Mouse (Mus musculus) thymus, postnatal 36 days (tissue): ENCODE measurements around the gene Neu2.
"Not testable (repeated sequence)": the region's sequence is repeated elsewhere in the genome, so short reads cannot be mapped to it uniquely, and the experiment has no call there.

Experiments
- DNase-seq, 2 experiments: peaks; one replicate each; pipeline ENCODE4 v3.0.0; 2022; ENCODE audit warnings: mixed read lengths in 2 of 2

The Neu2 gene

DNA sequence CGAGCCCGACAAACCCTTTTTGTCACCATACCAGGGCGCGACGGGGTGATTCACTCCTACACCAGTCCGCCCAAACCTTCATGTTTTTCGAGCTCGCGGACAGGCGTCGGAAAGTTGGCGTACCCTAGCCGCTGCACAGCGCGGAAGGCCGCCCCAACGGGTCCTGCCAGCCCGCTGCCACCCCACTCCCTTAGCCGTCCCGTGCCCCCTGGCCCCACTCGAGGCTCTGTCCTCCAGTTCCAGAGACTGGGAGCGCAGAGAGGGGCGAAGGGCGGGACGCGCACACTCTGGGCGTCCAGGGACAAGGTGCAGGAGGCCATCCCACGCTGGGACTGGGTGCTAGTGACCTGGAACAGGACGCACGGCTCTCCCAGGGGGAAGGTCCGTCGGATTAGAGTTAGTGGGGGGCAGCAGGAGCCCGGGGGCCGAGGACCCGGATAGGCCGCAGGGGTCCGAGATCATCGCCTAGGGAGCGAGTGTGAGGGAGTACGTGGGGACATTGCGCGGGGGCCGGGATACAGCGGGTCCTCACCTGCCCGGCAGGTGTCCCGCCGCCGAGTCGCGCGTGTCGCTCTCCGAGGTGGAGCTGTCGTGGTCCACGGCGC is at the start of gene Neu2:
Gene Neu2, plus strand, starts transcription at position 329 of the 605 bp plus-strand sequence.
- peak in 1 of 2 experiments; percentile 2 for DNase-seq

DNA sequence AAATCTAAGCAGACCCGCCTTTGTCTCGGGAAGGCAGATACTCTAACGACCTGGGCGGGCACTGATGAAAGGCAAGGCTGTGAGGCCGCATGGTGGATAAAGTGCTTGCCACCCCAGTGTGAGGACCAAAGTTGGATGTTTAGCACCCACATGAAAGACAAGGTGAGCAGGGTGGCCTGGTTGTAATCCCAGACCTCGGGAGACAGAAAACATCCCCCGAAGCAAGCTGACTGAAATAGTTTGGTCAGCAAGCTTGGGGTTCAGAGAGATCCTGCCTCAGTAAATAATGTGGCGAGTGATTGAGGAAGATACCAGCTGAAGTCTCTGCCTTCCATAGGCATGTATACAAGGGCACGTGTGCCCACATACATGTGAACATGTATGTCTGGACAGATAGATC is 42.2 kb upstream of the Neu2 start:
- DNase-seq: no peak

DNA sequence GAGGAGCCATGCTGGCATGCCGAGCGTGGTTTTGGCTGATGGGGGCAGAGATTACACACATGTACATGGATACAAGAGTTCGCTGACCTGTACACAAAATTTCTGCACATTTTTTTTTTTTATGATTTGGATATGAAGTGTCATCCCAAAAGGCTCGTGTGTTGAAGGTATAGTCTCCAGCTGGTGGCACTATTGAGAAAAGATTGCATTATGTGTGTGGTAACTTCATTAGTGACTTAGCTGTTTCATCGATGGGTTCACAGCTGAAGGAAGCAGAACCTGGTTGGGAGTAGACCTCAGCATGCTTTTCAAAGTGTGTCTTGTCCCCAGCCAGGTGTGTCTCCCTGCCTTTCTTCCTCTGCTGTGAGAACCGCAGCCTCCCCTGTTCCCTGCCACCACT is 41.4 kb upstream of the Neu2 start:
- DNase-seq: no peak

GRCm38 (mm10) chr1:87469971-87470370 is 39.7 kb upstream of the Neu2 start, which contains the start of gene Snorc:
Snorc (plus strand) TSS chr1:87470271.
- not testable (repeated sequence) for DNase-seq

DNA sequence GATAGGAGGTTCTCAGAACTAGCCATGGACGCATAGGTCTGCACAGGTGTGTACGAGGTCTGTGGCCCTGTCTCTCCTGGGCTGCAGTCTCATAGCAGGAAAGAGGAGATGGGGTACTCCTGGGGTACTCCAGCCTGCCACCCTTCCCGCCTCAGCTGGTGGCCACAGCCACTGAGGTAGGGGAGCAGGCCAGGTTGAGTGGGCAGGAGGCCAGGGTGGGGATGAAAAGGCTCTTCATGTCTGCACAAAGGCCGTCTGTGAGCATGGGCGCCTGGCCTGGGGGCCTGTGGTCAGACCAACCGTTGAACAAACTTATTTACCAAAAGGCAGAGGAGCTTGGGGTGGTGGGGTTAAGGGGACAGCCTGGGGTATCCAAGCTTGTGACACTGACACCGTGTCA is 37.8 kb upstream of the Neu2 start:
- DNase-seq: no peak

DNA sequence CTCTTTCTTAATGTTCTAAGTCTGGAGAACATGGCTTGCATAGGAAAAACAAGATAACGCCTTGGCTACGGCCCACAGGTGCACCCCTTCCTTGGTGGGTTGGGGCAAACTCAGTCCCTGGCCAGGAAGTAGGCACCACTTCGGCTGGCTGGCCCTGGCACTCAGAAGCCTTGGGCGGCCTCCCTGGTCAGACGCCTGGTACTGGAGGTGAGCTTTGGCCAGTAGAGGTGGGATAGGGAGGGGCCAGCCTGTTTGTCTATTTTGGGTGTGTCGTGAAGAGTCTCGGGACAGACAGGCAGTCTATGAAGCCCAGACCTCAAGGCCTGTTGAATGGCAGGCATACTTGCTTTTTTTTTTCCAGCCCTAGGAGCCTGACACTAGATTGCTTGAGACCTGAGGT is 37.1 kb upstream of the Neu2 start:
- no peak for DNase-seq

DNA sequence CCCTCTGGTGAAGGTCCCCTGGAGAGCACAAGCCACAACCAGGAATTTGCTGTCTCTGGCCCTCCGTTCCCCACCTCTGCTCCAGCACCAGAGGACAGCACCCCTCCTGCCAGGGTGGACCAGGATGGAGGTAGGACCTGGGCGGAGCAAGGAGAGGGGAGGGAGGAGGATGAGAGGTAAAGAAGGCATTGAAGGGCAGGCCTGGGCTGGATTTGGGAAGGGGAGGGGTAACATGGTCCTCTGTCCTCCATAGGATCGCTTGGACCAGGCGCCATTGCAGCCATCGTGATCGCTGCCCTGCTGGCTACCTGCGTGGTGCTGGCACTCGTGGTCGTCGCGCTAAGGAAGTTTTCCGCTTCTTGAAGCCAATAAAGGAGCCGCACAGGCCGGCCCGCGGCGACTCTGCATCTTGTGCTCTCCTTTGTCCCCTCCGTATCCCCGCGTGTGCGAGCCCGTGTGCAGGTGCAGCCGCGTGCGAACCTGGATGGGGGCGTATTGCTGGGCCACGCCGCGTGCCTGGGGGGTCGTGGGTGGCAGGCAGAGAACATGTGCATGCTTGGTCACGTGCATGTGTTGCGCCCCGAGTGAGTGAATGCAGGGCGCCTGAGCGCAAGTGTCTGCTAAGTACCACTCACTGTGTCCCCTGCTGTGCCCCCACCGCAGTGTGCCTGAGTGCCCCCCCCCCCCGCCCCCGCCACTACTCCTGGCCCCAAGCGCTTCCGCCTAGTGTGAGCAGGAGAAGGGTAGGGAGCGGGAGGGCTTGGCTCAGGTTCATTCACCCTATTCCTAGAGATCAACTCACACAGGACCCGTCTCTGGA is 34.4 kb upstream of the Neu2 start:
- DNase-seq: no peak

- no peak for DNase-seq
Observed at GRCm38 (mm10) chr1:87482546-87482945, 27.1 kb upstream of the Neu2 start.

- peak; percentile 11 to 49 for DNase-seq
Observed at GRCm38 (mm10) chr1:87486386-87486785, 23.3 kb upstream of the Neu2 start.

GRCm38 (mm10) chr1:87492285-87492684 is 17.4 kb upstream of the Neu2 start:
- DNase-seq: no peak

- no peak for DNase-seq
Observed at GRCm38 (mm10) chr1:87493542-87493941, 16.1 kb upstream of the Neu2 start.

DNA sequence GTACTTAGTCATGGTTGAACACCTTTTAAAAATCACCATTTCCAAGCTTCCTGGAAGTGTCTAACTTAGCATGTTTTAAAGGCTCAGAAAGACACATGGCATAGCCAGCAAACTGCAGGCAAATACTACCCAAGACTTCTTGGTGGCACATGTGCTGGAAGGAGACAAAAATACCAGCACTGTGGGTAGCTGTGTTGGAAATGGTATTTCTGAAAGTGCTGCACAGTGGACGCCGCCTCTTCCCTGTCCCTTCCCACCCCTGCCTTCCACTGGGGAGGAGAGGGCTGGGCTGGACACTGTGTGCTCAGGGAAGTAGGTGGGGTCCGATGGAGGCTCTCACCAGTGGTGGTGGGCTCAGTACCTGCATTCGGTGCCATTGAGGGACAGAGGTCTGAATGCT is 4.2 kb upstream of the Neu2 start:
- DNase-seq: no peak

DNA sequence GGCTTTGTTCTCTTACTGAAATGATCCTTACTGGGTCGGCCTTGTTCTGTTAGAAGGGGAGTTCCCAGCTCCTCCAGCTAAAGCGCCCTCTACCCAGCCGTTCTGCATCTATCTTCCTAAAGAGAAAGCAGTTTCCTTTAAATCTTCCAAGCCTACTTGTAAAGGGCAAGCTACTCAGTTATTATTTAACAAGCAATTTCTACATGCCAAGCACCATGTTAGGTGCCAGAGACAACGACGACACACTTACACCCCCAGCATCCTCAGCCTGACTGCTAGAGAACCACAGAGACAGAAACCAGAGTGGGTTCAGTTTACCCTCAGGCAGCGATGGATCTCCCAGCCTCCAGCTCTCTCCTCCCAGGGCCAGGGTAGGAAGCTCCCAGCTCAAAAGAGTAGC is 1.8 kb upstream of the Neu2 start:
- no peak for DNase-seq

- no peak for DNase-seq
Observed at GRCm38 (mm10) chr1:87508591-87509560, 813 bp upstream of the Neu2 start.

GRCm38 (mm10) chr1:87510166-87510691 is 540 bp downstream of the Neu2 start:
- peak; percentile 20 to 35 for DNase-seq

DNA sequence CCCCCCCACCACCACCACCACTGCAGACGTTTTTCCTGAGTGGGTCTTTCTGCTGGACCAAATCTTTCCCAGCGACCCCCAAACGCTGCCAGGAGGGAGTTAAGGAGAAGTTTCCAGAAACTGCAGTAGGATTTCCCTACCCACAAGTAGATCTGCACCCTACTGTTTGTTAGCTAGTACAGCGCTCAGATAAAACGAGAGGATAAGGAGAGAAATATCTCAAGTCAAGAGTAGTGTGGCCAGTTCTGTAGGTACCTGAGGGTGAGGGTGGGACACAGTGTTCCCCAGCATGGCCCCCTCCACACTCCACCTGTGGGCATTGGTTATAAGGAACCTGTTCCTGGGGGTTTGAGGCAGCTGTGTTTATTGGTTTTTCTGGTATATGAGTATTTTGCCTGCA is 1.2 kb downstream of the Neu2 start:
- no peak for DNase-seq

DNA sequence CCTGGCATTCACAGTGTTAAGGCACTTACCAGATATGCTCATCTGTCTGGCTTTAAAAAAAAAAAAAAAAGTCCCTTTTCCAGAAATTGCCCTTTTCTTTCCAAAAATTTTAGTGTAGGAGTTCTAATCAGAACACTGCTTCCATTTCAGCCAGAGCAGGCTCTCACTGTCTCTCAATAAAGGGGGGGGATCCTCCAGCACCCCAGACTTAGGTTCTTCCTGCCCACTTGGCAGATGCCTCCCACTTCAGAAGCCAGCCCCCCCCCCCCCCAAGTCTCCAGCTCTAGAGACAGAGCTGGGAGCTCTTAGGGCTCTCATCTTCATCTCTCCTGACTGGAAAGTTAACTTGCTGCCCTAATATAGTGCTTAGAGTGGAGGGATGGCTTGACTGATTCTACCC is 10.8 kb downstream of the Neu2 start:
- DNase-seq: no peak

DNA sequence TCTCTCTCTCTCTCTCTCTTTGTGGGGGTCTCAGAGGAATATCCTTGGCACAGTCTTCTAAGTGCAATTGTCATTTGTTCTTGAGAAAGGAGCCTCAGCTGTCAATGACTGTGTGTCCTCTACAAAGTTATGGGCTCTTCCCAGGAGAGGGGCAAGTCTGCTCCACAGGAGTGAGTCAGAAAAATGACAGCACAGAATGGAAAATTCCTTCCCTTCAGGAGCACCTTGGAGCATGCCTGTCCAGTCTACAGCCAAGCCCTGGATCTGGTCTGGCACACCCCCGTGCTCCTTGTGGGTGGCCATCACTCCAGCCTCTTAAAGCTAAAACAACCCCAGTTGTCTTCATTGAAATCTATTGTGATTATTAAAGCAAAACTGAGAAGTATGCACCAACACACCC is 11.8 kb downstream of the Neu2 start:
- no peak for DNase-seq

DNA sequence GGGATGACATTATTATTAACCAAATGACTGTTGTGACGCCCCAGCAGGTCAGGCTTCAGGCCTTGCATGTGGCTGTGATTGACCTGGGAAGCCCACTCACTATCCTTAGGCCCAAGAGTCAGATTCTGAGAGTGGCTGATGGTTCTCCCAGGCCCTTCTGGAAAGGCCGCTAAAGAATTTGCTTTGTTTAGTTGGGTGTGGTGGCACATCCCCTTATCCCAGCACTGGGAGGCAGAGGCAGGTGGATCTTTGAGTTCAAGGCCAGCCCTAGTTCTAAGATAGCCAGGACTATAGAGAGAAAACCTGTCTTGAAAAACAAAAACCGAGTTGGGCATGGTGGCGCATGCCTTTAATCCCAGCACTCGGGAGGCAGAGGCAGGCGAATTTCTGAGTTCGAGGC is 15.4 kb downstream of the Neu2 start:
- DNase-seq: no peak

DNA sequence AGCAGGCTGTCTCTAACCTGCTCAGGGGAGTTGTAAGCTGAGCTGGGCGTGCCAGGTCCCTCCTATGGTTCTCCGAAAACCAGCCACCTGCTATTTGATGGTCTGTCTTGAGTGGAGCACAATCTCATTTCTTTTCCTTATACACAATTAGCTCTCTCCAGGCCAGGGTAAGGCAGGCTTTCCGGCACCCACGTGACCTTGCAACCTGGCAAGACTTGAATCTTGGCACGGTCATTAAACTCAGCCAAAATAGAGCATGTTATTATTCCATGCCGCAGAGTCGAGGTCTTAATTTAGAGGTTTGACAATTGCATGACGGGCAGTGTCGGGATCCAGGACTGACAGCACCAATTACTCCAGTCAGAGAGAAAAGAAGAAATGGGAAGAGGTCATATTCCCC is 17.5 kb downstream of the Neu2 start:
- no peak for DNase-seq

DNA sequence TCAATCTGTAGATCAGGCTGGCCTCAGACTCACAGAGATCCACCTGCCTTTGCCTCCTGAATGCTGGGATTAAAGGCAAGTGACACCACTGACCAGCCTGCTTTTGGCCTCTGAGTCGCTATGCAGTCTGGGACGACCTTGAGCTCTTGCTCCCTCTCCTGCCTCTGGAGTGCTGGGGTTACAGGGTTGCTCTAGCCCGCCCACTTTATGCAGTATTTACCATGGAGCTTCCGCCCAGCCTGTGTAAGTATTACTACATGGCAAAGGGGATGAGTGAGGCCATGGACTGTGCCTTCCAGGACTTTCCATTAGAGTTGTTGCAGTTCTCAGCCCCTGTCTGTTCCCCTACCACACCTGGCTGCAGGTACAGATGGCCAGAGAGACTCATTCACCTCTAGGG is 22.7 kb downstream of the Neu2 start:
- no peak for DNase-seq

- no peak for DNase-seq
Observed at GRCm38 (mm10) chr1:87534118-87534517, 24.4 kb downstream of the Neu2 start.

GRCm38 (mm10) chr1:87537008-87537407 is 27.3 kb downstream of the Neu2 start:
- no peak for DNase-seq
